Mouse (Mus musculus) right cerebral cortex, postnatal 36 days (tissue): ENCODE results near the gene Gm4214.
"Not testable (repeated sequence)": the region's sequence is repeated elsewhere in the genome, so short reads cannot be mapped to it uniquely, and the experiment has no call there.

Source experiments
- DNase-seq, 2 experiments: peaks; one replicate each; pipeline ENCODE4 v3.0.0; 2022; ENCODE audit warnings: low spot score in 2 of 2, mixed read lengths in 1 of 2

Gene Gm4214

GRCm38 (mm10) chr7:22984573-22984972, at the start of gene Gm4214:
Gm4214 (minus strand) TSS chr7:22984673.
- not testable (repeated sequence) for DNase-seq

- DNase-seq = not testable (repeated sequence)
Observed at GRCm38 (mm10) chr7:23019823-23020222, 35.4 kb upstream of the Gm4214 start, which contains the start of gene Gm4216. Gm4216 (minus strand) TSS chr7:23019923.
